Mouse (Mus musculus): Measurements from ENCODE around the gene Lrriq1.

DNA sequence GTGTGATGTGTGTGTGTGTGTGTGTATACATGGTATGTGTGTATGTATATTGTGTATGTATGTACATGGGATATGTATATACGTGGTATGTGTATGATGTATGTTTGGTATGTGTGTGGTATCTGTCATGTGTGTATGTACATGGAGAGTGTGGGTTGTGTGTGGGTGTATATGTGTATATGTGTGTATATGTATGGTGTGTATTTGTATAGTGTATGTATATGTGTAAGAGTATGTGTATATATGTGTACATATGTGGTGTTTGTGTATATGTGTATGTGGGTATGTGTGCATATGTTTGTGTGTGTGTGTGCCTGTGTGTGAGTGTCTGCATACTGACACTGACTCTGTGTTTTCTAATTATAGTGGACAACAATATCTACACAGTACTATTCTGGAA, 9.5 kb downstream of the Lrriq1 start:
- no peak for TF ChIP-seq TAL1 (IDR thresholded peaks at IDR 0.05; ENCODE audit: low read length)
- no peak for TF ChIP-seq GATA1 (IDR thresholded peaks at IDR 0.05; ENCODE audit: low read length)

Measured in erythroblast, embryonic 14.5 days (primary cell).